In the genomic region with DNA sequence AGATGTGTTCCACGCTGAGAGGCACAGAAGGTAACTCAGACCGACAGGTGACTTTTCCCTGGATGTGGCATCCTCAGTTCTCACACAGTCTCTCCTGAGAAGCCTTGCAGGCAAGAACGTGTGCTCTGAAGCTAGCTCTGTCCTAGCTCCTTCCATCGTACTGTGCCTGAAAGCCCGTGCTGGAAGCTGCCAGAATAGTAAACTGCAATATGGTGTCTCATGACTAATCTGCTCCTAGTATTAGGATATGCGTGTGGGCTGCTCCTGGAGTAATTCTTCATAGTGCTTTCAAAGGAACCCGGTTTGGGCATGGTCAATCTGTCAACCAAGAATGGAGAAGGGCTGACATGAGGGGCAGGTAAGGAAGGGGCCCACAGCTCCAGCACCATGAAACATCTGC, we compare ENCODE assay signal across 22 mouse cellular contexts. TPM values are rescaled to one million over a fixed set of nuclear protein-coding genes. Genes with fewer than 3 reads are reported as not detected.
DNase-seq lines count a peak whose midpoint lies in the region; ATAC-seq and TF ChIP-seq lines count a peak whose summit lies in the region.
"Had no signal": no experiment of that assay in that cellular context is flagged by ENCODE, and none has a peak within 500 bp of the region (broad histone marks: within the 10 kb centered on the region; RNA-seq: fewer than 3 reads in every experiment).

No protein-coding gene starts in this region.

- no peak for DNase-seq in forebrain, embryonic 14.5 days (ENCODE audit: low spot score)
- no peak for DNase-seq in forebrain, embryonic 10.5 days (ENCODE audit: extremely low spot score, low spot score)
- DNase-seq in limb, embryonic 14.5 days (ENCODE audit: low spot score): no peak
- no peak for DNase-seq in limb, embryonic 10.5 days (ENCODE audit: low spot score)
- DNase-seq in brain, adult 2 months (ENCODE audit: low read depth, low spot score): peak; percentile 56
- DNase-seq in retina, embryonic 14.5 days (ENCODE audit: low spot score): no peak
- DNase-seq: adrenal gland, postnatal 14 days; cerebellum, adult 2 months; cerebellum, postnatal 10 days; gastrocnemius, postnatal 36 days; heart, adult 11 months; heart, postnatal 36 days had no signal

- no peaks in the 10 kb centered on the region for H3K9me3 ChIP-seq in forebrain, embryonic 14.5 days (replicated peaks; ENCODE audit: control insufficient read depth, low read length)
- H3K9me3 ChIP-seq in forebrain, embryonic 10.5 days: no peaks in the 10 kb centered on the region
- no peaks in the 10 kb centered on the region for H3K9me3 ChIP-seq in limb, embryonic 14.5 days (ENCODE audit: control insufficient read depth, low read length)
- no peaks in the 10 kb centered on the region for H3K9me3 ChIP-seq in limb, embryonic 10.5 days (replicated peaks)
- no peaks in the 10 kb centered on the region for H3K9me3 ChIP-seq in liver, embryonic 15.5 days (replicated peaks)
- H3K9me3 ChIP-seq: forebrain, embryonic 15.5 days; heart, embryonic 10.5 days; hindbrain, embryonic 15.5 days had no signal

- H3K36me3 ChIP-seq in forebrain, embryonic 14.5 days (ENCODE audit: control insufficient read depth, insufficient read depth, low read length): 0 out of 2 replicates have a peak, but pooled peaks cover 3% of the 10 kb centered on the region
- peaks cover 11% of the 10 kb centered on the region for H3K36me3 ChIP-seq in forebrain, embryonic 10.5 days (replicated peaks)
- no peaks in the 10 kb centered on the region for H3K36me3 ChIP-seq in limb, embryonic 14.5 days (ENCODE audit: control insufficient read depth, insufficient read depth, low read length)
- H3K36me3 ChIP-seq in limb, embryonic 10.5 days: peaks cover 13% of the 10 kb centered on the region; the same call in 1 of the 2 replicates
- H3K36me3 ChIP-seq in liver, embryonic 15.5 days (replicated peaks): 0 out of 2 replicates have a peak, but pooled peaks cover 10% of the 10 kb centered on the region
- H3K36me3 ChIP-seq: forebrain, embryonic 15.5 days; hindbrain, embryonic 15.5 days had no signal

- H3K9ac ChIP-seq in forebrain, embryonic 14.5 days (ENCODE audit: low read length): no peak overlapping the region
- H3K9ac ChIP-seq in limb, embryonic 14.5 days (ENCODE audit: low read depth, low read length, severe bottlenecking): peak overlapping the region; percentile 21; the same call in 1 of the 2 replicates
- H3K9ac ChIP-seq in liver, embryonic 15.5 days: peak overlapping the region; percentile 62; the same call in 1 of the 2 replicates
- H3K9ac ChIP-seq: forebrain, embryonic 15.5 days; hindbrain, embryonic 15.5 days had no signal

- H3K4me3 ChIP-seq in forebrain, embryonic 14.5 days (ENCODE audit: low read depth, low read length): no peak overlapping the region
- no peak overlapping the region for H3K4me3 ChIP-seq in forebrain, embryonic 10.5 days
- H3K4me3 ChIP-seq in limb, embryonic 14.5 days (replicated peaks; ENCODE audit: low read length): no peak overlapping the region
- H3K4me3 ChIP-seq in limb, embryonic 10.5 days: no peak overlapping the region
- H3K4me3 ChIP-seq in liver, embryonic 15.5 days (replicated peaks): no peak overlapping the region
- H3K4me3 ChIP-seq: forebrain, embryonic 15.5 days; heart, embryonic 10.5 days; hindbrain, embryonic 15.5 days had no signal

- H3K4me1 ChIP-seq in forebrain, embryonic 14.5 days (ENCODE audit: control insufficient read depth, insufficient read depth, low read length): peaks cover 9% of the 10 kb centered on the region
- H3K4me1 ChIP-seq in forebrain, embryonic 10.5 days: peaks cover 49% of the 10 kb centered on the region
- H3K4me1 ChIP-seq in limb, embryonic 14.5 days (ENCODE audit: control insufficient read depth, insufficient read depth, low read length): peaks cover 7% of the 10 kb centered on the region; the same call in 1 of the 2 replicates
- peaks cover 54% of the 10 kb centered on the region for H3K4me1 ChIP-seq in limb, embryonic 10.5 days
- H3K4me1 ChIP-seq in liver, embryonic 15.5 days (replicated peaks): peaks cover 94% of the 10 kb centered on the region

- no peaks in the 10 kb centered on the region for H3K27me3 ChIP-seq in forebrain, embryonic 14.5 days (replicated peaks; ENCODE audit: control insufficient read depth, insufficient read depth, low read length)
- H3K27me3 ChIP-seq in forebrain, embryonic 10.5 days (ENCODE audit: poor library complexity, severe bottlenecking): no peaks in the 10 kb centered on the region
- no peaks in the 10 kb centered on the region for H3K27me3 ChIP-seq in limb, embryonic 14.5 days (ENCODE audit: control insufficient read depth, insufficient read depth, low read length)
- no peaks in the 10 kb centered on the region for H3K27me3 ChIP-seq in limb, embryonic 10.5 days (ENCODE audit: low read depth, poor library complexity, severe bottlenecking)
- H3K27me3 ChIP-seq in liver, embryonic 15.5 days: no peaks in the 10 kb centered on the region
- H3K27me3 ChIP-seq: CH12.LX; forebrain, embryonic 15.5 days; hindbrain, embryonic 15.5 days; Patski had no signal

- no peak for ATAC-seq in forebrain, embryonic 14.5 days
- ATAC-seq in limb, embryonic 14.5 days (ENCODE audit: low FRiP score, low read depth): no peak
- no peak for ATAC-seq in liver, embryonic 15.5 days (ENCODE audit: insufficient read depth)
- ATAC-seq: activated CD4-positive, CD25-positive, alpha-beta regulatory T cell, adult 4 months; forebrain, embryonic 15.5 days; Patski had no signal

- 0 out of 2 replicates have a peak overlapping the region, but pooled peaks have one; percentile 0 for H3K27ac ChIP-seq in forebrain, embryonic 14.5 days (ENCODE audit: low read depth, low read length)
- H3K27ac ChIP-seq in forebrain, embryonic 10.5 days: no peak overlapping the region
- H3K27ac ChIP-seq in limb, embryonic 14.5 days (replicated peaks; ENCODE audit: low read depth, low read length): no peak overlapping the region
- H3K27ac ChIP-seq in limb, embryonic 10.5 days: no peak overlapping the region
- peak overlapping the region; percentile 99 for H3K27ac ChIP-seq in liver, embryonic 15.5 days (replicated peaks)
- H3K27ac ChIP-seq: forebrain, embryonic 15.5 days; hindbrain, embryonic 15.5 days had no signal

- whole genome bisulfite sequencing in forebrain, embryonic 14.5 days: 86% methylated on average over 7 of the region's 7 CpGs
- WGBS in forebrain, embryonic 10.5 days: 94% methylated on average over 7 of the region's 7 CpGs
- WGBS in limb, embryonic 14.5 days: 85% methylated on average over 7 of the region's 7 CpGs
- 88% methylated on average over 7 of the region's 7 CpGs for WGBS in limb, embryonic 10.5 days
- whole genome bisulfite sequencing in liver, embryonic 15.5 days (ENCODE audit: insufficient replicate concordance): 82% methylated on average over 7 of the region's 7 CpGs

- no peak overlapping the region for H3K4me2 ChIP-seq in forebrain, embryonic 14.5 days (ENCODE audit: low read length)
- H3K4me2 ChIP-seq in limb, embryonic 14.5 days (replicated peaks; ENCODE audit: low read depth, low read length, severe bottlenecking): no peak overlapping the region
- H3K4me2 ChIP-seq in liver, embryonic 15.5 days: peak overlapping the region; percentile 82
- H3K4me2 ChIP-seq: forebrain, embryonic 15.5 days; hindbrain, embryonic 15.5 days had no signal

- TF ChIP-seq POLR2A in limb, embryonic 14.5 days (IDR thresholded peaks at IDR 0.05; ENCODE audit: borderline replicate concordance, extremely low read depth, insufficient read depth, insufficient read length): no peak

RNA-seq across cellular contexts. Expression of gene Ube2o, which starts 10.4 kb away (rescaled TPM):
- polyA plus RNA-seq in forebrain, embryonic 14.5 days (2014; fragmentation: Nextera tagmentation; extraction: Ambion mirVana): 16.7 and 20.7 TPM in 2 replicates
- 9.2 and 10.5 TPM in 2 replicates for polyA plus RNA-seq in forebrain, embryonic 10.5 days (2016; fragmentation: Nextera tagmentation; extraction: Ambion mirVana)
- 29.7 and 33.4 TPM in 2 replicates for polyA plus RNA-seq in limb, embryonic 14.5 days (2012; rRNA removed)
- polyA plus RNA-seq in limb, embryonic 14.5 days (2014; fragmentation: Nextera tagmentation; extraction: Ambion mirVana): 18.7 and 25.5 TPM in 2 replicates
- 12.7 and 16.4 TPM in 2 replicates for polyA plus RNA-seq in limb, embryonic 10.5 days (2016; fragmentation: Nextera tagmentation; extraction: Ambion mirVana)
- 38.1 and 51.7 TPM in 2 replicates for polyA plus RNA-seq in liver, embryonic 15.5 days (2015; fragmentation: Nextera tagmentation; extraction: Ambion mirVana)

RNA-seq across cellular contexts. Expression of gene Aanat, which starts 15.4 kb away (rescaled TPM):
- polyA plus RNA-seq in forebrain, embryonic 14.5 days (2014; fragmentation: Nextera tagmentation; extraction: Ambion mirVana): 0.36 TPM in 1 of 2 replicates, not detected in the other
- polyA plus RNA-seq in forebrain, embryonic 10.5 days (2016; fragmentation: Nextera tagmentation; extraction: Ambion mirVana): not detected in 2 replicates
- 0.13 and 0.17 TPM in 2 replicates for polyA plus RNA-seq in limb, embryonic 14.5 days (2012; rRNA removed)
- polyA plus RNA-seq in limb, embryonic 14.5 days (2014; fragmentation: Nextera tagmentation; extraction: Ambion mirVana): not detected in 2 replicates
- polyA plus RNA-seq in limb, embryonic 10.5 days (2016; fragmentation: Nextera tagmentation; extraction: Ambion mirVana): not detected in 2 replicates
- not detected in 2 replicates for polyA plus RNA-seq in liver, embryonic 15.5 days (2015; fragmentation: Nextera tagmentation; extraction: Ambion mirVana)
- polyA plus RNA-seq: activated CD4-positive, CD25-positive, alpha-beta regulatory T cell, adult 4 months; embryonic facial prominence, embryonic 11.5 days; heart, embryonic 10.5 days; heart, embryonic 16.5 days; hindbrain, embryonic 11.5 days; hindbrain, embryonic 15.5 days; Patski had no signal

RNA-seq across cellular contexts. Expression of gene Sphk1, which starts 40.1 kb away (rescaled TPM):
- 2.2 and 2.7 TPM in 2 replicates for polyA plus RNA-seq in forebrain, embryonic 14.5 days (2014; fragmentation: Nextera tagmentation; extraction: Ambion mirVana)
- 4.0 and 4.6 TPM in 2 replicates for polyA plus RNA-seq in forebrain, embryonic 10.5 days (2016; fragmentation: Nextera tagmentation; extraction: Ambion mirVana)
- polyA plus RNA-seq in limb, embryonic 14.5 days (2012; rRNA removed): 3.8 and 4.7 TPM in 2 replicates
- 3.2 and 3.4 TPM in 2 replicates for polyA plus RNA-seq in limb, embryonic 14.5 days (2014; fragmentation: Nextera tagmentation; extraction: Ambion mirVana)
- 0.30 and 0.54 TPM in 2 replicates for polyA plus RNA-seq in limb, embryonic 10.5 days (2016; fragmentation: Nextera tagmentation; extraction: Ambion mirVana)
- 28.8 and 32.7 TPM in 2 replicates for polyA plus RNA-seq in liver, embryonic 15.5 days (2015; fragmentation: Nextera tagmentation; extraction: Ambion mirVana)
- polyA plus RNA-seq: activated CD4-positive, CD25-positive, alpha-beta regulatory T cell, adult 4 months had no signal

RNA-seq across cellular contexts. Expression of gene Rhbdf2, which starts 56.0 kb away (rescaled TPM):
- polyA plus RNA-seq in forebrain, embryonic 14.5 days (2014; fragmentation: Nextera tagmentation; extraction: Ambion mirVana): 0.61 TPM in 2 replicates
- polyA plus RNA-seq in forebrain, embryonic 10.5 days (2016; fragmentation: Nextera tagmentation; extraction: Ambion mirVana): 3.5 and 4.0 TPM in 2 replicates
- polyA plus RNA-seq in limb, embryonic 14.5 days (2012; rRNA removed): 11.4 and 15.0 TPM in 2 replicates
- 5.0 and 5.5 TPM in 2 replicates for polyA plus RNA-seq in limb, embryonic 14.5 days (2014; fragmentation: Nextera tagmentation; extraction: Ambion mirVana)
- polyA plus RNA-seq in limb, embryonic 10.5 days (2016; fragmentation: Nextera tagmentation; extraction: Ambion mirVana): 4.4 and 5.2 TPM in 2 replicates
- 7.2 and 7.5 TPM in 2 replicates for polyA plus RNA-seq in liver, embryonic 15.5 days (2015; fragmentation: Nextera tagmentation; extraction: Ambion mirVana)

Comparison
In these comparisons a context has a peak if more than half of its experiments do, and no peak if none do; other contexts are left out.
1. H3K27ac ChIP-seq: peak in forebrain, embryonic 14.5 days (single experiment) and liver, embryonic 15.5 days (single experiment); none in forebrain, embryonic 10.5 days (single experiment), limb, embryonic 14.5 days (single experiment) and limb, embryonic 10.5 days (single experiment).